Mouse (Mus musculus) mature B cell (primary cell): ENCODE data around the gene Romo1.
"Not testable (repeated sequence)": the region's sequence is repeated elsewhere in the genome, so short reads cannot be mapped to it uniquely, and the experiment has no call there.

Source experiments
- in situ Hi-C: fragments of 300-500 bp; cut with MboI; formaldehyde crosslinking; loops from 2 replicates; pipeline ENCODE4 v1.14.3; 2019

Gene Romo1

GRCm38 (mm10) chr2:156143953-156144724, at the start of gene Romo1, which contains the start of gene Nfs1:
TSS of gene Romo1 (plus strand) at chr2:156144039.
TSS of gene Nfs1 (minus strand) at chr2:156144186.
- in situ Hi-C loops = no loop called here

- in situ Hi-C loops = no loop called here
These were observed 33.0 kb upstream of the Romo1 start for GRCm38 (mm10) chr2:156110627-156111357.

- in situ Hi-C loops = no loop called here
These were observed 32.3 kb upstream of the Romo1 start, which contains the start of the genes Cpne1 and Rbm12 for GRCm38 (mm10) chr2:156111358-156112079. TSS of gene Cpne1 (minus strand) at chr2:156111965. TSS of gene Rbm12 (minus strand) at chr2:156111978.

GRCm38 (mm10) chr2:156112080-156112423, 31.8 kb upstream of the Romo1 start:
- in situ Hi-C loops = not testable (repeated sequence)

GRCm38 (mm10) chr2:156119566-156119965, 24.3 kb upstream of the Romo1 start:
- in situ Hi-C loops = no loop called here

- in situ Hi-C loops = no loop called here
These were observed 20.1 kb upstream of the Romo1 start for GRCm38 (mm10) chr2:156123731-156124130.

- in situ Hi-C loops = no loop called here
These were observed 16.8 kb upstream of the Romo1 start, which contains the start of gene Gm28036 for GRCm38 (mm10) chr2:156126992-156127391. TSS of gene Gm28036 (minus strand) at chr2:156127092.

GRCm38 (mm10) chr2:156134161-156134560, 9.7 kb upstream of the Romo1 start:
- in situ Hi-C loops = no loop called here

GRCm38 (mm10) chr2:156135695-156136094, 8.1 kb upstream of the Romo1 start:
- in situ Hi-C loops = no loop called here

- in situ Hi-C loops = no loop called here
These were observed 1.0 kb upstream of the Romo1 start for GRCm38 (mm10) chr2:156142820-156143219.

- in situ Hi-C loops = no loop called here
These were observed 472 bp upstream of the Romo1 start for GRCm38 (mm10) chr2:156143367-156143766.

- in situ Hi-C loops = no loop called here
These were observed 1.8 kb downstream of the Romo1 start for GRCm38 (mm10) chr2:156145486-156146130.

GRCm38 (mm10) chr2:156146272-156146989, 2.6 kb downstream of the Romo1 start:
- in situ Hi-C loops = no loop called here

- in situ Hi-C loops = no loop called here
These were observed 3.6 kb downstream of the Romo1 start for GRCm38 (mm10) chr2:156147316-156147915.

- in situ Hi-C loops = no loop called here
These were observed 7.7 kb downstream of the Romo1 start for GRCm38 (mm10) chr2:156151538-156151937.

GRCm38 (mm10) chr2:156165478-156165877, 21.6 kb downstream of the Romo1 start:
- in situ Hi-C loops = no loop called here

GRCm38 (mm10) chr2:156166557-156166956, 22.7 kb downstream of the Romo1 start:
- in situ Hi-C loops = no loop called here

- in situ Hi-C loops = no loop called here
These were observed 33.2 kb downstream of the Romo1 start for GRCm38 (mm10) chr2:156177079-156177478.

GRCm38 (mm10) chr2:156177651-156178050, 33.8 kb downstream of the Romo1 start:
- in situ Hi-C loops = no loop called here

- in situ Hi-C loops = no loop called here
These were observed 35.4 kb downstream of the Romo1 start for GRCm38 (mm10) chr2:156179046-156179795.
